Mouse (Mus musculus) cerebellum, postnatal 10 days (tissue): ENCODE measurements at regions not wholly inside any gene's neighbourhood (a gene's known extent, or its start where the extent isn't known, plus 50 kb on each side); places are given as distances from the start of the nearest gene placed in this dataset.
A peak's percentile ranks its signal among the peaks of the same experiment; 100 is the strongest.

Source experiments
- DNase-seq, 2 experiments: peaks; one replicate each; pipeline ENCODE4 v3.0.0; 2021; ENCODE audit warnings: mixed read lengths in 2 of 2

DNA sequence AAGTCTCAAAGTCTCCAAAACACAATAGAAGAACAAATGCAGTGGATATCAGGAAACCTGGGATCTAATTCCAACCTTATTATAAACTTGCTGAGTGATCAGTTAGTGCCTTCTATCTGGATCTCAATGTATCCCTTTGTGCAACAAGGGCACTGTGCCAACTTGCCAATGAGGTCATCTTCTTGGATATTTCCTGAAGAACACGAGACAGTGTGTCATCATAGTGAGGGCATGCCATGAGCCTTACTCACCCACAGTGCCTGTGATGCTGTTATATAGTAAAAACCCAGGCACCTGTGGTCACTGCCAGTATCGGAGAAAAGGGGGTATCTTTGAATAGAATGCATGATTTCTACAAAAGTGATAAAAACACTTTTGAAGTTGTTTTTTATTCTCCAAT, 60.2 kb upstream of the Cd34 start:
- DNase-seq: peak; percentile 38 to 49

GRCm38 (mm10) chr1:194879324-194880233, 59.0 kb upstream of the Cd34 start:
- peak; percentile 96 to 98 for DNase-seq

- DNase-seq: no peak
Measured at GRCm38 (mm10) chr1:194881556-194882223, 56.9 kb upstream of the Cd34 start.

- DNase-seq: peak; percentile 68 to 73
Measured at GRCm38 (mm10) chr1:194885071-194885686, 53.4 kb upstream of the Cd34 start.

GRCm38 (mm10) chr1:194885687-194886077, 52.9 kb upstream of the Cd34 start:
- peak; percentile 91 to 95 for DNase-seq
